16 mouse cellular contexts compared by ENCODE assay signal in genomic region chr15:58731346-58731745, GRCm38 (mm10).
DNase-seq lines count a peak whose midpoint lies in the region; ATAC-seq and TF ChIP-seq lines count a peak whose summit lies in the region.
"Had no signal": no experiment of that assay in that cellular context is flagged by ENCODE, and none has a peak within 500 bp of the region (broad histone marks: within the 10 kb centered on the region; RNA-seq: fewer than 3 reads in every experiment).

No protein-coding gene starts in this region.

- ATAC-seq in heart, embryonic 13.5 days (ENCODE audit: extremely low read depth, insufficient number of reproducible peaks, low FRiP score, low TSS enrichment), result no peak
- ATAC-seq in midbrain, postnatal 0 days (ENCODE audit: low FRiP score), result no peak
- no peak for ATAC-seq in midbrain, embryonic 15.5 days (replicated peaks)

- no peak for DNase-seq in heart, postnatal 14 days
- DNase-seq in midbrain, embryonic 10.5 days (ENCODE audit: low spot score), result no peak
- no peak for DNase-seq in midbrain, postnatal 0 days (ENCODE audit: low spot score)
- DNase-seq in fat pad, adult 2 months (ENCODE audit: extremely low read depth, low read depth, low spot score), result peak; percentile 16
- no peak for DNase-seq in natural killer cell, adult 2 months (ENCODE audit: low spot score in 2 of 2)
- DNase-seq in lung, adult 18-20 months, result no peak
- DNase-seq: adrenal gland, postnatal 14 days; cerebellum, postnatal 10 days; lung, postnatal 14 days; right cerebral cortex, postnatal 14 days had no signal

- no peak overlapping the region for H3K4me3 ChIP-seq in heart, embryonic 13.5 days
- H3K4me3 ChIP-seq in midbrain, embryonic 10.5 days, result no peak overlapping the region
- no peak overlapping the region for H3K4me3 ChIP-seq in midbrain, postnatal 0 days (ENCODE audit: low read depth, low read length)
- no peak overlapping the region for H3K4me3 ChIP-seq in midbrain, embryonic 15.5 days
- H3K4me3 ChIP-seq: forebrain, embryonic 13.5 days; left cerebral cortex, adult 2 months; midbrain, embryonic 12.5 days had no signal

- no peak for TF ChIP-seq CTCF in midbrain, postnatal 0 days (IDR thresholded peaks at IDR 0.05)

- H3K27ac ChIP-seq in heart, embryonic 13.5 days (replicated peaks), result no peak overlapping the region
- H3K27ac ChIP-seq in midbrain, embryonic 10.5 days (replicated peaks), result 0 out of 2 replicates have a peak overlapping the region, but pooled peaks have one; percentile 28
- H3K27ac ChIP-seq in midbrain, postnatal 0 days (ENCODE audit: low read depth, low read length), result no peak overlapping the region
- H3K27ac ChIP-seq in midbrain, embryonic 15.5 days, result no peak overlapping the region
- H3K27ac ChIP-seq: forebrain, embryonic 13.5 days; left cerebral cortex, adult 2 months; liver, embryonic 14.5 days; midbrain, embryonic 12.5 days had no signal

- H3K4me1 ChIP-seq in heart, embryonic 13.5 days, result peaks cover 23% of the 10 kb centered on the region
- peaks cover 18% of the 10 kb centered on the region for H3K4me1 ChIP-seq in midbrain, embryonic 10.5 days
- H3K4me1 ChIP-seq in midbrain, postnatal 0 days (ENCODE audit: insufficient read depth, low read length), result no peaks in the 10 kb centered on the region
- peaks cover 8% of the 10 kb centered on the region; the same call in 1 of the 2 replicates for H3K4me1 ChIP-seq in midbrain, embryonic 15.5 days
- H3K4me1 ChIP-seq: midbrain, embryonic 12.5 days had no signal

- H3K9ac ChIP-seq in heart, embryonic 13.5 days, result no peak overlapping the region
- H3K9ac ChIP-seq in midbrain, postnatal 0 days (replicated peaks; ENCODE audit: low read length, poor library complexity, severe bottlenecking), result no peak overlapping the region
- H3K9ac ChIP-seq in midbrain, embryonic 15.5 days, result no peak overlapping the region
- H3K9ac ChIP-seq: forebrain, embryonic 13.5 days; liver, embryonic 14.5 days; midbrain, embryonic 12.5 days had no signal

- no peaks in the 10 kb centered on the region for H3K9me3 ChIP-seq in heart, embryonic 13.5 days
- no peaks in the 10 kb centered on the region for H3K9me3 ChIP-seq in midbrain, embryonic 10.5 days (replicated peaks)
- no peaks in the 10 kb centered on the region for H3K9me3 ChIP-seq in midbrain, postnatal 0 days (ENCODE audit: low read length)
- no peaks in the 10 kb centered on the region for H3K9me3 ChIP-seq in midbrain, embryonic 15.5 days
- H3K9me3 ChIP-seq: forebrain, embryonic 13.5 days; midbrain, embryonic 12.5 days had no signal

- 0 out of 2 replicates have a peak, but pooled peaks cover 3% of the 10 kb centered on the region for H3K27me3 ChIP-seq in heart, embryonic 13.5 days (replicated peaks)
- H3K27me3 ChIP-seq in midbrain, embryonic 10.5 days (ENCODE audit: low read depth, poor library complexity, severe bottlenecking), result no peaks in the 10 kb centered on the region
- H3K27me3 ChIP-seq in midbrain, postnatal 0 days (ENCODE audit: insufficient read depth, low read length), result no peaks in the 10 kb centered on the region
- no peaks in the 10 kb centered on the region for H3K27me3 ChIP-seq in midbrain, embryonic 15.5 days (replicated peaks)
- H3K27me3 ChIP-seq: forebrain, embryonic 13.5 days; midbrain, embryonic 12.5 days had no signal

- 69% methylated on average over 7 of the region's 7 CpGs for WGBS in heart, embryonic 13.5 days
- WGBS in midbrain, embryonic 10.5 days, result 87% methylated on average over 7 of the region's 7 CpGs
- 79% methylated on average over 7 of the region's 7 CpGs for WGBS in midbrain, postnatal 0 days
- WGBS in midbrain, embryonic 15.5 days, result 84% methylated on average over 7 of the region's 7 CpGs

- no peaks in the 10 kb centered on the region for H3K36me3 ChIP-seq in heart, embryonic 13.5 days
- H3K36me3 ChIP-seq in midbrain, embryonic 10.5 days, result no peaks in the 10 kb centered on the region
- no peaks in the 10 kb centered on the region for H3K36me3 ChIP-seq in midbrain, postnatal 0 days (ENCODE audit: insufficient read depth, low read length)
- H3K36me3 ChIP-seq in midbrain, embryonic 15.5 days (replicated peaks), result no peaks in the 10 kb centered on the region
- H3K36me3 ChIP-seq: midbrain, embryonic 12.5 days had no signal

- intact Hi-C loops in heart, postnatal 14 days (cut with DNase I), result no loop called here

- peak overlapping the region; percentile 28; the same call in 1 of the 2 replicates for H3K4me2 ChIP-seq in heart, embryonic 13.5 days
- H3K4me2 ChIP-seq in midbrain, postnatal 0 days (ENCODE audit: low read depth, low read length, poor library complexity, severe bottlenecking), result no peak overlapping the region
- H3K4me2 ChIP-seq in midbrain, embryonic 15.5 days, result peak overlapping the region; percentile 9; the same call in 1 of the 2 replicates
- H3K4me2 ChIP-seq: midbrain, embryonic 12.5 days had no signal
